Mouse (Mus musculus): ENCODE results near the gene Ak5. TPM values are rescaled to one million over a fixed set of nuclear protein-coding genes. Genes with fewer than 3 reads are reported as not detected.
A peak's percentile ranks its signal among the peaks of the same experiment; 100 is the strongest.
"Not testable (repeated sequence)": the region's sequence is repeated elsewhere in the genome, so short reads cannot be mapped to it uniquely, and the experiment has no call there.

Gene Ak5
- polyA plus RNA-seq, 1 experiment from 2014 or later: 2.5 TPM

DNA sequence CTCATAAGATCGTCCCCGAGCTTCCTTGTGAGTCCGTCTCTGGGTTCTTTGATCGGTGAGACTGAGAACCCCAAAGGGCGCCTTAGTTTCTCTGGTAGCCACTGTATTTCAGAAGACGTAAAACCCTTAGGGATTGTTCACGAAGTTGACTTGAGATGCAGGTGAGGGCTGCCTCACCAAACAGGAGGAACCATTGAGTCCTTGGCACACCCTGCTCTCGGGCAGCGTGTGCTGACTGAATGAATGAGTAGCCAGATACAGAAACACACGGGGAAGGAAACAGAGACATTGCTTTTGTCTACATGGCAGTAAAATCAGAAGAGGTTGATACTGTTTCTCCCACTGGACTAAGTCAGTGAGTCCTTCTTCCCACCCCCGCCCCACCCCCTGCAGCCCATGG is 48.1 kb downstream of the Ak5 start:
- Histone ChIP-seq H3K27me3 (0 out of 2 replicates have a peak, but pooled peaks cover 10% of the 10 kb centered on the region), H3K9me3 (no peaks in the 10 kb centered on the region), H3K4me3 (replicated peaks) (no peak overlapping the region), H3K4me1 (replicated peaks) (peaks cover 21% of the 10 kb centered on the region), H3K27ac (no peak overlapping the region), H3K36me3 (no peaks in the 10 kb centered on the region), H3K9ac (replicated peaks) (no peak overlapping the region), H3K4me2 (replicated peaks) (peak overlapping the region; percentile 36)
- WGBS: 69% methylated on average over 11 of the region's 11 CpGs
- ATAC-seq: no peak

DNA sequence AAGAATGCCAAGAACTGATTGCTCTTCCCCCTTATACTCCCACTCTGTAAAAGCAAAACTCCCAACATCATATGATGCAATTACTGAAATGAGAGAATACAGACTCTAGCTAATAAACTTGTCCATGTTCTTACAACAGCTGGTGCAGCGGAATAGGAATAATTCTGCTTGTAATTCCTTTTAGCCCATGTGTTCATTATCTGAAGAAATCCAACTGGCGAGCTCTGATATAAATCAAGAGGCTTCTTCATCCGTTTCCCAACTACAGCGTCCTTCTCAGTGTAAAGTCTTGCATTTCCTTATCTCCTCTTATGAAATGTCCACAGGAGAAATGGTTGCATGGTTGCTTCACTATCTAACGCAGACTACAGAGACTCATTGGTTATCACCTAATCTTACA is 59.1 kb downstream of the Ak5 start:
- H3K4me1 ChIP-seq (replicated peaks): no peaks in the 10 kb centered on the region; the same call in 1 of the 2 replicates
- 92% methylated on average over 5 of the region's 5 CpGs for WGBS
- H3K9ac ChIP-seq (replicated peaks): no peak overlapping the region
- ATAC-seq: no peak
- H3K27me3 ChIP-seq: no peaks in the 10 kb centered on the region
- no peak overlapping the region for H3K27ac ChIP-seq
- no peak overlapping the region for H3K4me2 ChIP-seq (replicated peaks)
- no peak overlapping the region for H3K4me3 ChIP-seq (replicated peaks)
- no peaks in the 10 kb centered on the region for H3K9me3 ChIP-seq
- H3K36me3 ChIP-seq: no peaks in the 10 kb centered on the region

DNA sequence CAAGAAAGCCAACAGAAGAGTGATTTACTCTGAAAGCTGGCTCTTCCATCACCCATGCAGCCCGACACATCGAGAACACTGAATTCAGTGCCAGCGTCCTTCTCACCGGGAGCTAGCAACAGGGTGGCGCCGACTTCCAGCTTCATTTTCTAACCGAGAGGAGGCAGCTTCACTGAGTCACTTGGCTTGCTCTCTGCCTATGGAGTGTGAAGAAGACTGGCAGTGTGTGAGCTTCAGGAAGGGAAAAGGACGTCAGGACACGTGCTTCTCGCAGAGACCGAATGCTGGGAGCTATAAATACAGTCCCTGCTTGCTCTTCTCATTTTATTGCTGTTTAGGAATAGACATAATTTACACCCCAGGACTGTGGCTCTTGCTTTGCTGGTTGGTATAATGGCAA is 62.3 kb downstream of the Ak5 start:
- Histone ChIP-seq H3K4me3 (replicated peaks) (no peak overlapping the region), H3K4me2 (replicated peaks) (no peak overlapping the region), H3K9me3 (no peaks in the 10 kb centered on the region), H3K36me3 (no peaks in the 10 kb centered on the region), H3K27ac (no peak overlapping the region), H3K9ac (replicated peaks) (no peak overlapping the region), H3K4me1 (replicated peaks) (no peaks in the 10 kb centered on the region), H3K27me3 (no peaks in the 10 kb centered on the region)
- ATAC-seq: no peak
- WGBS: 83% methylated on average over 11 of the region's 11 CpGs

DNA sequence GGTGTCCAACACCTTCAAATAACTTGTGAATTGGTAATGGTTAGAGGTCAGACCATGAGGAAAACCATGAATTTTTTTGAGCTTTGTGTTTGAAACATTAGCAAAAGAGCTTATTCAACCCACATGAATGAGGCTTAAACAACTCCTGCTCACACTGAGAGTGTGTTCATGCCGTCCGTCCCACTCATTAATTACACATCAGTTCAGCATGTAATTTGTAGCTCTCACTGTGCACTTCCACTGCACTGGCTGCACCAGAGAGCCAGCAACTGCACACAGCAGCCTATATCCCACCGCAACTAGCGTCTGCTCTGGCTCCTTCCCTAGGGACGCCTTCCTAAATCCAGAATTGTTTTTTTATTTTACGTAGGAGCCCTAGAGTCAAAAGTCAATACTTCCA is 68.5 kb downstream of the Ak5 start:
- no peak overlapping the region for H3K4me3 ChIP-seq (replicated peaks)
- no peak overlapping the region for H3K9ac ChIP-seq (replicated peaks)
- no peaks in the 10 kb centered on the region for H3K36me3 ChIP-seq
- H3K9me3 ChIP-seq: no peaks in the 10 kb centered on the region
- ATAC-seq: no peak
- H3K27me3 ChIP-seq: no peaks in the 10 kb centered on the region
- 58% methylated on average over 6 of the region's 6 CpGs for WGBS
- H3K4me2 ChIP-seq (replicated peaks): no peak overlapping the region
- no peak overlapping the region for H3K27ac ChIP-seq
- H3K4me1 ChIP-seq (replicated peaks): 0 out of 2 replicates have a peak, but pooled peaks cover 3% of the 10 kb centered on the region

DNA sequence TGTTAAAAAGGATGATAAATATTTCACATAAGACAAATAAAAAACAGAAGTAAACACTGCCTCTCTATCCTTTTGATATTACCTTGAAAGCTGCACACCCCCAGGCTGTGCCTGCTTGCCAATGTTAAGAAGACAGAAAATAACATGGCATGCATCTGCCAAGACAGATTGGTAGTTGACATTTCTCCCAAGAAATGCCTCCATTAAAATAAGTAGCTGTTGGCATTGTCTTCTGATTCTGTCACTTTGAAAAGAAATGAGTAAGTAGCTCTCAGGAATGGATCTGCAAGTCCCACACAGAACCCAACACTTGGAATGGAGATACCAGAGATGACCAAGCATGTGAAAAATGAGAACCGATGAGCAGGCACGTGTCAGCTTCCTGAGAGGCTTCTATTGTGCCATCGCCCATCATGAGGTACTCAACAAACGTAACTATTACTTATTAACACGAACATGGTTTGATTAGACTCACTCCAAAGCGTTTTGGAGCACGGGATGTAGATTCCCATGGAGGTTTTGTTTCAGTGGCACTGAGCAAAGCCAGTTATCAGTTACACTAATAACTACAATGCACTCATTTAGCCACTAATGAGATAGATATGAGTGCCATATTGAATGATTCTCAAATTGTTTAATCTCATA is 71.6 kb downstream of the Ak5 start:
- Histone ChIP-seq H3K4me3 (replicated peaks) (no peak overlapping the region), H3K9ac (replicated peaks) (no peak overlapping the region), H3K4me1 (replicated peaks) (0 out of 2 replicates have a peak, but pooled peaks cover 3% of the 10 kb centered on the region), H3K27ac (no peak overlapping the region), H3K4me2 (replicated peaks) (no peak overlapping the region), H3K36me3 (no peaks in the 10 kb centered on the region), H3K9me3 (no peaks in the 10 kb centered on the region), H3K27me3 (no peaks in the 10 kb centered on the region)
- no peak for ATAC-seq
- 91% methylated on average over 7 of the region's 7 CpGs for WGBS

DNA sequence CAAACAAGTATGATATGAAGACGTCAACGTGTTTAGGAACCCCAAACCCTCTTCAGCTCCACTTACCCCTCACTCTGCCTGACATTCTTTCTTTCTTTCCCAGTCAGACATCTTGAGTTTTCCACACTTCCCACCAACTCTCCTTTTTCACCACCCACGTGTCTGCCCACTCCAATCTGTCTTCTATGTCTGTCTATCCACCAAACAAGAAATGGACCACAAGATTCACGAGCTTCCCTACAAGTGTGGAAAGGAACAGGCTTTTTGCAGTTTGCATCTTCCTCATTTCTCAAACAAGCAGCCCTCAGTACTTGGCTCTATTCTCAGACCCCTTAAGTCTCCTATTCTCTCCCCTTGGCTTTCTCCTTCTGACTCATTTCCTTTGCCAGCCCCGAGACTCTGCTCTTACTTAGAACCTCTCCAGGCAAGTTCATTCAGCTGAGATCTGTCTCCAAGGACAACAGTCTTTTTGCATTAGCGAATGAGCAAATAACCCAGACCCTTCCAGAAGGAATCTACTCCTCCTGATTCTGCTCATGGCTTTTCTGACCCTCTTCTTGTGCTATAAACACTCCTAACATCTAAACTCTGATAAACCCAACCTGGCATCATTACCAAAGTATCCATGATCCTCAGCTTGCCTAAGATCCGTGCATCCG is 75.3 kb downstream of the Ak5 start:
- Histone ChIP-seq H3K9ac (replicated peaks) (no peak overlapping the region), H3K27ac (no peak overlapping the region), H3K9me3 (no peaks in the 10 kb centered on the region), H3K4me1 (replicated peaks) (no peaks in the 10 kb centered on the region), H3K4me2 (replicated peaks) (no peak overlapping the region), H3K36me3 (no peaks in the 10 kb centered on the region), H3K4me3 (replicated peaks) (no peak overlapping the region), H3K27me3 (no peaks in the 10 kb centered on the region)
- 80% methylated on average over 8 of the region's 8 CpGs for WGBS
- ATAC-seq: no peak

DNA sequence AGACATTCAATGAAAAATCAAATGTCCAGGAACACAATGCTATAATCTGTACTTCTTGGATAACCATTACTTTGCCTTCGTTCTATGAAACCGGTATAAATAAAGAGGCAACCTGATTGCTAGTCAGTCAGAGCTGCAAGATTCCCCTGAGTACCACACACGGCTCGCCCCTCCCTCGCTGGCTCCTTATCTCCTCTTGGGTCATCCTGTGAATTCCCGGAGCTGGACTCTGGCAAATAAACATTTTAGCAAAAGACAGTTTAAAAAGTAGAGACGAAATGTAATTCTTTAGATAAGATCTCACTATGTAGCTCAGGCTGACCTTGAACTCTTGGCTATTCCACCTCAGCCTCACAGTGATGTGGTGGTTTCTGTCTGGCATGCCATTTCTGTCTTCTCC is 77.7 kb downstream of the Ak5 start:
- Histone ChIP-seq H3K4me3 (replicated peaks) (no peak overlapping the region), H3K9me3 (no peaks in the 10 kb centered on the region), H3K4me2 (replicated peaks) (no peak overlapping the region), H3K27me3 (no peaks in the 10 kb centered on the region), H3K9ac (replicated peaks) (no peak overlapping the region), H3K27ac (no peak overlapping the region), H3K4me1 (replicated peaks) (no peaks in the 10 kb centered on the region), H3K36me3 (no peaks in the 10 kb centered on the region)
- 86% methylated on average over 7 of the region's 7 CpGs for WGBS
- ATAC-seq: no peak

DNA sequence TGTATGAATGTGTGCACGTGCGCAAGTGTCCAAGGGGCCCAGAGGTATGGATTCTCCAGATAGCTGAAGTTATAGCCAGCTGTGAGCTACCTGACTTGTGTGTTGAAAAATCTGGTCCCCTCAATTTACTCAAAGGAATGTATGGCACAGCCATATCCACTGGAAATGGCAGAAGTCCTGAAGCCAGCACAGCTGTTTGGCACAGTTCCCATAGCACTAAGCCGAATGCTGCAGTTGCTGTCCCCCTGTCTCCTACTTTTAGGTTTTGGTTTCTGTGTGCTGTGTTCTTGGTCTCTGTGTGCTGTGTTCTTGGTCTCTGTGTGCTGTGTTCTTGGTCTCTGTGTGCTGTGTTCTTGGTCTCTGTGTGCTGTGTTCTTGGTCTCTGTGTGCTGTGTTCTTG is 79.1 kb downstream of the Ak5 start:
- H3K36me3 ChIP-seq; H3K27me3 ChIP-seq; H3K4me1 ChIP-seq (replicated peaks); ATAC-seq; H3K27ac ChIP-seq; H3K4me3 ChIP-seq (replicated peaks); H3K9ac ChIP-seq (replicated peaks); H3K9me3 ChIP-seq; H3K4me2 ChIP-seq (replicated peaks): not testable (repeated sequence)
- WGBS: 95% methylated on average over 3 of the region's 3 CpGs

DNA sequence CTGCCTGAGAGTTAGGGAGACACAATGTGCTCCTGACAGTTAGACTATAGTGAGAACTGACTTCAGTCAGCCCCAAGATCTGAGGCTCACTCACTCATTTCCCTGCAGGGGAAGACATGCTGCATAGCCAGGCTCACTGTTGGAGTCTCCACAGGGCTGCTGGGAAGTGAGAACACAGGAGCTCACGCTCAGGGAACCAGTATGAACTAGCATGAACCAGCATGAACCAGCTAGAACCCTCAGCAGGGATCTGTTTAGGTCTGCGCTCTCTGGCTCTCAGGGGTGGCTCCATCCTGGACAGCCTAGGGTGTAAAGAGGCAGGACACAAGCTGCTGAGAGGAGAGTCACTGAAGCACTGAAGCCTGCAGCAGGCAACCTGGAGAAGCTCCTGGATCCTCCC is 81.2 kb downstream of the Ak5 start:
- 71% methylated on average over 2 of the region's 2 CpGs for WGBS
- Histone ChIP-seq H3K9me3 (no peaks in the 10 kb centered on the region), H3K9ac (replicated peaks) (no peak overlapping the region), H3K4me1 (replicated peaks) (no peaks in the 10 kb centered on the region), H3K4me3 (replicated peaks) (no peak overlapping the region), H3K27ac (no peak overlapping the region), H3K36me3 (no peaks in the 10 kb centered on the region), H3K4me2 (replicated peaks) (no peak overlapping the region), H3K27me3 (no peaks in the 10 kb centered on the region)
- no peak for ATAC-seq

DNA sequence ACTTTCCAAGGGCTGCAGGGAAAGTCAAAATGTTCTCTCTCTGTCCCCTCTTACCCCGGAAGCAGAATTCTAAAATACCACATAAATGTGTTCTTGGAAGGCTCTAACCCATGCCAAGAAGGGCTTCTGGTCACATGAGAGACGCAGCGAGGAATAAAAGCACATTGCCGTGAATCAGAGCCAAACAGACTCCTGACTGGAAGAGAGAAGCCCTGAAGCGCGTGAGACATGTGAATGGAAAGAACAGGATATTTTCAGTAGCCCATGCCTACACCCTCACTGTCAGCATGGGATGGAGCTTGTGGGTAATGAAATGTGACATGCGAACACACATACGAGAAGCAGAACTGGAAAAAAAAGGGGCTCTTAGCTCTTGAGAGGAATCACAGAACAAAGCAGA is 82.0 kb downstream of the Ak5 start:
- WGBS: 91% methylated on average over 8 of the region's 8 CpGs
- Histone ChIP-seq H3K4me3 (replicated peaks) (no peak overlapping the region), H3K4me2 (replicated peaks) (no peak overlapping the region), H3K36me3 (no peaks in the 10 kb centered on the region), H3K27ac (no peak overlapping the region), H3K9ac (replicated peaks) (no peak overlapping the region), H3K27me3 (no peaks in the 10 kb centered on the region), H3K4me1 (replicated peaks) (no peaks in the 10 kb centered on the region), H3K9me3 (no peaks in the 10 kb centered on the region)
- no peak for ATAC-seq

DNA sequence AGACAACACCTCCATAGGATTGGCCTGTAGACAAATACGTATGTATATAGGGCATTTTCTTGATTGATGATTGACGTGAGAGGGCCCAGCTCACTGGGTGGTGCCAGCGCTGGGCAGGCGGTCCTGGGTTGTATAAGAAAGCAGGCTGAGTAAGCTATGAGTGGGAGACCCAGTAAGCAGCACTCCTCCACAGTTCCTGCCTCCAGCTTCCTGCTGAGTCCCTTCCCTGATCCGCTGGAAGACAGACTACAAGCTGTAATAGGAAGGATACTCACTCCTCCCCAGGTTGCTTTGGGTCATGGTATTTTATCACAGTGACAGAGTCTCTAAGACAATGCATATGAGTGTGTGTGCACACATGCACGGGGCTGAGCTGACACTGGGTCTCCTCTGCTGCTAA is 82.6 kb downstream of the Ak5 start:
- 80% methylated on average over 6 of the region's 6 CpGs for WGBS
- H3K4me2 ChIP-seq (replicated peaks): no peak overlapping the region
- no peaks in the 10 kb centered on the region for H3K36me3 ChIP-seq
- no peak overlapping the region for H3K27ac ChIP-seq
- ATAC-seq: no peak
- no peaks in the 10 kb centered on the region for H3K27me3 ChIP-seq
- no peaks in the 10 kb centered on the region for H3K9me3 ChIP-seq
- H3K9ac ChIP-seq (replicated peaks): no peak overlapping the region
- no peaks in the 10 kb centered on the region for H3K4me1 ChIP-seq (replicated peaks)
- no peak overlapping the region for H3K4me3 ChIP-seq (replicated peaks)

DNA sequence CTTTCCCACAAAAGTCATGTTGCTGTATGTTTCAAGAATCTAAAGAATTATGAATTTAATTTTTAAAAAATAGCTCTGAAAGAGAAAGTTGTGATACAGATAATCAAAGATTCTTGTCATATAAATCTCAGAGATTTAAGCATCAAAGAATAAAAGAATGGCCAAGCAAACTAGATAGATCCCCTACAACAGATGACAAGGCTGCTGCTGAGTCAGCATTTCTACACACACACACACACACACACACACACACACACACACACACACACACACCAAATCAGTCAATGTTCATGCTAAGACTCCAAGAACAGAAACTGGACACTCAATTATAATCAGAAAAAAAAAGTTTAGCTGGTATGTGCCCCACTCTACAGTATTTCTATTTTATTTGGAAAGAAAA is 85.1 kb downstream of the Ak5 start:
- Histone ChIP-seq H3K27me3 (peaks cover 4% of the 10 kb centered on the region; the same call in 1 of the 2 replicates), H3K9ac (replicated peaks) (no peak overlapping the region), H3K4me2 (replicated peaks) (no peak overlapping the region), H3K9me3 (no peaks in the 10 kb centered on the region), H3K27ac (no peak overlapping the region), H3K4me1 (replicated peaks) (peaks cover 9% of the 10 kb centered on the region), H3K4me3 (replicated peaks) (no peak overlapping the region), H3K36me3 (no peaks in the 10 kb centered on the region)
- ATAC-seq: no peak

DNA sequence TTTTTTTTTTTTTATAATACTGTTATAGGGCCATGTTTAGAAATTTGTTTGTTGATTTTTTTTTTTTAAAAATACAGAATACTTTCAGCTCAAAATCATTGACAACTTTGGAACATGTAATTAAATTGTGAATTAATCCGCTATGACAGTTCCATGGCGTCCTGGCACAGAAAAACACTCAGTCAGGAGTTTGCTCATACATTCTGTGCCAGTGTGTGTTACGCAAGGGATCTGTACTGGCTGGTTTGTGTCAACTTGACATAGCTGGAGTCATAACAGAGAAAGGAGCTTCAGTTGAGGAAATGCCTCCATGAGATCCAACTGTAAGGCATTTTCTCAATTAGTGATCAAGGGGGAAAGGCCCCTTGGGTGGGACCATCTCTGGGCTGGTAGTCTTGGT is 86.3 kb downstream of the Ak5 start:
- not testable (repeated sequence) for ATAC-seq
- H3K4me1 ChIP-seq (replicated peaks): peaks cover 15% of the 10 kb centered on the region
- 95% methylated on average over 3 of the region's 3 CpGs for WGBS

More for the DNA sequence above, 86.3 kb downstream of the Ak5 start:
- not testable (repeated sequence) for H3K27ac ChIP-seq; H3K9ac ChIP-seq (replicated peaks); H3K36me3 ChIP-seq; H3K27me3 ChIP-seq; H3K4me3 ChIP-seq (replicated peaks); H3K9me3 ChIP-seq; H3K4me2 ChIP-seq (replicated peaks)

All from midbrain, embryonic 13.5 days (tissue).